Mouse (Mus musculus): ENCODE data around the gene 4930486L24Rik. TPM values are rescaled to one million over a fixed set of nuclear protein-coding genes. Genes with fewer than 3 reads are reported as not detected.
"Not testable (repeated sequence)": the region's sequence is repeated elsewhere in the genome, so short reads cannot be mapped to it uniquely, and the experiment has no call there.

The 4930486L24Rik gene
- total RNA-seq (2021) = 177 and 206 TPM in 2 replicates
- long read RNA-seq, partial matches to known transcripts = 0 of 1 reads
- long read RNA-seq, other reads (novel, unspliced or antisense) = 0 of 1 reads

GRCm38 (mm10) chr13:60864281-60864680, at the start of gene 4930486L24Rik:
TSS of gene 4930486L24Rik (minus strand) at chr13:60864475.
- no peak for DNase-seq

- not testable (repeated sequence) for DNase-seq
Measured at GRCm38 (mm10) chr13:60904780-60905179, 40.5 kb upstream of the 4930486L24Rik start, which contains the start of gene Tpbpb. TSS of gene Tpbpb (minus strand) at chr13:60904880.

DNA sequence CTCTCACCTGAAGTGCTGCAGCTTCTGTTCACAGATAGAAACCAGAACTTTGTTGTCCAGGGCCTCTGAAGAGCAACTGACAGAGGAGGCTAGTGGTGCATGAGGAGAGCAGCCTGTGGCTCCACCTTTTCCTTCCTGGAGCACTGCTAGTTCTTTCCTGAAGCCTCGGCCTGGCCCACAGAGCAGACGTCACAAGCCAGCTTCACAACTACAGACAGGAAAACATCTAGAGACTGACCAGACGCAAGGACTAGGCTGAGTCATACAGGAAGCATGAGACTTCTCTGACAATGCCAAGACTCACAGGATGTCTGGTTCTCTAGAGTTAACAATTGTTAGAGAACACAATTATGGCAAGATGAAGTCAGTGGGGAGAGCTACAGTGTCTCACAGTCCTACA, 33.1 kb upstream of the 4930486L24Rik start, which contains the start of gene Ctla2b:
Gene Ctla2b (minus strand): TSS at position 120 of the 400 bp plus-strand sequence.
- DNase-seq = peak; percentile 13

DNA sequence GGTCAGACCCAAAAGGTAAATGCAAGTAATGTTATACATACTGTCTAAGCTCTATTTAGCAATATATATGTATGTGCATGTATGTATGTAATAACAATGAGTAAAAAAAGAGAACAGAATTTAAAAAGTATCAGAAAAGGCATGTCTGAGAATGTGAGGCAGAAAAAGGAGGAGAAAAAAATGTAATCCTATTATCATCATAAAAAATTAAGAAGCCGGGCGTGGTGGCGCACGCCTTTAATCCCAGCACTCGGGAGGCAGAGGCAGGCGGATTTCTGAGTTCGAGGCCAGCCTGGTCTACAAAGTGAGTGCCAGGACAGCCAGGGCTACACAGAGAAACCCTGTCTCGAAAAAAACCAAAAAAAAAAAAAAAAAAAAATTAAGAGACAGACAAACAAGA, 32.5 kb upstream of the 4930486L24Rik start, which contains the start of gene Gm49392:
Gene Gm49392 (minus strand): TSS at position 101 of the 400 bp plus-strand sequence.
- DNase-seq = not testable (repeated sequence)

GRCm38 (mm10) chr13:60895406-60896160, 31.3 kb upstream of the 4930486L24Rik start:
- no peak for DNase-seq

GRCm38 (mm10) chr13:60892301-60892700, 28.0 kb upstream of the 4930486L24Rik start:
- no peak for DNase-seq

GRCm38 (mm10) chr13:60848241-60849120, 15.8 kb downstream of the 4930486L24Rik start:
- no peak for DNase-seq

- DNase-seq = no peak
Measured at GRCm38 (mm10) chr13:60843153-60843552, 21.1 kb downstream of the 4930486L24Rik start.

DNA sequence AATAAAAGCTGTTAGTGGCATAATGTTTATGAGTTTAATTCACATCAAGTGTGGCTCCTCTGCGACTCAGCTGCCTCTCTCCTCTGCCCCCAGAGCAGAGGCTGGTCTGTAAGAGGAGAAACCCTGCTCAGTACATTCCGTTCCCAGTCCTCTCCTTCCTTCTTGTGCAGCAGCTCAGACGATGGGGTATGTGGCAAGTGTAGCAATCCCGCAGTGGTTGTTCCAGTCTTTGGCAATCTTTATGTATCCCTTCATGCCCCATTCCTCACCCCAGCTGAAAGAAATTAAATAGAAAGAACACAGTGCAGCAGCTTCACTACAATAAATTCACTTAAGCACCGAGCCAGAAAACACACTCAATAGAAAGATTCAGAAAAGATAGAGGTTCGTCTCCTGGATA, 21.6 kb downstream of the 4930486L24Rik start:
- no peak for DNase-seq

- no peak for DNase-seq
Measured at GRCm38 (mm10) chr13:60839353-60839902, 24.8 kb downstream of the 4930486L24Rik start.

DNA sequence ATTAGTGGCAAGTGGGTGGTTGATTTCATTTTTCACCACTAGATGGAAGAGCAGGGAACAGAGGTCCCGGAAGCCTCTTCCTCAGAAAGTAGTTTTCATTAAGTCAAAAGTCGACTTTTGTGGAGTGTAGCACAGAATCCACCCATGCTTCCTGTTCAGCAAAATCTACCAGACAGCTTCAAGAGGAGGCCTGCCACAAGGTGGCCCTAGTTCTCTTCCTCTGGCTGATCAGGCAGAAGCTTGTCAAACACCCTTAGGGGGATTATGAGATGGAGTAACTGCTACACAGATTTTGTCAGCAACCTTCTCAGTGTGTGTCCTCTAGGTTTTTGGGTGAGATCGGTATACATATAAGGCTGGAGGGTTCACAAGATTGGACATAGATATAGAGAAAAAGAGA, 38.2 kb downstream of the 4930486L24Rik start:
- no peak for DNase-seq

- DNase-seq = no peak
Measured at GRCm38 (mm10) chr13:60820486-60821175, 43.6 kb downstream of the 4930486L24Rik start.

DNA sequence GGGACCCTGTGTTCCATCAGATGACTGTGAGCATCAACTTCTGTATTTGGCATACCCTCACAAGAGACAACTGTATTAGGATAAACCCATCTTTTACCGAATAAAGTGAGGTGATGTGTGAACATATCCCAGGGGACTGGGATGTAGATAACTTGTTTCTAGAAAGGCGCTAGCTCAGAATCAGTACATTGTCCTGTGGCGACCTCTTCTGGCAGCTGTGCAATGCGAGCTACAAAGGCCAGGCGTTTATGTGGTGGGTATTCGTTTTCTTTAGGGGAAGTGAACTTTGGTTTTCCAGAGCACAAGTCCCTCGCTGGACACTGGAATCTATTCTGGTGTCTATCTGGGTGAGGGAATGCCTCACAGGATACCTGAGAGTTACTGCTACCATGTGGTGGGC, 44.8 kb downstream of the 4930486L24Rik start:
- peak; percentile 34 for DNase-seq

DNA sequence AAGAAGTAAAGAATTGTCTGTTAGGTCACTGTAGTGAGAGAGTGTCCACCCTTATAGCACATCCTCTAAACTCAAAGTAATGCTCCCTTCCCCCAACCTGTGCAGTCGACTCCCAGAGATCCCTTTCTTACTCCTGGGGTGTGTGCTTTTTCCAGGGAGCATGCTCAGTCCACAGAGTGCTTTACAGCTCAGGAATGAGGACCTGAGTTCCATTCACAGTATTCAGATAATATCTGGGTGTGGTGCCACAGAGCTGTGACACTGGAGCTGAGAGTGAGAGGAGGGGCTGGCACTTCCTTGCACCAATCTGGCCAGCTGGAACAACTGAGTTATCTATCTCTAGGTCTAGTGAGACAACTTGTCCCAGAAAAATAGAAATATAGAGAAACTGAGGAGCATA, 50.6 kb downstream of the 4930486L24Rik start:
- DNase-seq = no peak

GRCm38 (mm10) chr13:60812768-60813167, 51.5 kb downstream of the 4930486L24Rik start:
- no peak for DNase-seq

GRCm38 (mm10) chr13:60809690-60810089, 54.6 kb downstream of the 4930486L24Rik start:
- no peak for DNase-seq

GRCm38 (mm10) chr13:60802749-60803148, 61.5 kb downstream of the 4930486L24Rik start, which contains the start of gene Ctsll3:
TSS of gene Ctsll3 (minus strand) at chr13:60802849.
- DNase-seq = no peak
